In the genomic region with DNA sequence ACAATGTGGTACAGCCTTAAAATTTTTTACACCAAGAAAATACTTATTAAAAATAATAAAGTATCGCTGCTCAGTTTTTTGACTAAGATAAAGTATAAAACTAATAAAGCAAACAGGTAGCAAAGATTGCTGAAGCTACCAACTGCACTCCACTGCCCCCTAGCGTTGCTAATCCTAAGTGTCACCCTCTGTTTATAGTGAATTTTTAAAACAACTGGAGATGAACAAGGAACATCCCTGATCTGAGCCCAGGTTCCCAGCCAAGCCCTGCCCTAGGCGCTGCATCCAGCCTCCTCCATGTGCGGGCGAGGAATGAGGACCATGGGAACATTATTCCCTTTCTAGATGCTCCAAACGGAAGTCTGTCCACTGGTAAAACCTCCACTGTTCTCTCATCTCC, we compare ENCODE assay signal across 8 mouse cellular contexts. TPM values are rescaled to one million over a fixed set of nuclear protein-coding genes. Genes with fewer than 3 reads are reported as not detected.
DNase-seq lines count a peak whose midpoint lies in the region; ATAC-seq and TF ChIP-seq lines count a peak whose summit lies in the region.

No protein-coding gene starts in this region.

- TF ChIP-seq EP300 in stomach, postnatal 0 days (optimal IDR thresholded peaks at IDR 0.05): no peak

- 78% methylated on average over 6 of the region's 6 CpGs for WGBS in thymus, adult 2 months
- 62% methylated on average over 6 of the region's 6 CpGs for WGBS in stomach, postnatal 0 days

- no peak overlapping the region for H3K4me3 ChIP-seq in thymus, adult 2 months (ENCODE audit: control insufficient read depth, insufficient read depth, low read length)
- H3K4me3 ChIP-seq in stomach, postnatal 0 days (ENCODE audit: low read depth, low read length): no peak overlapping the region

- peak; percentile 29; the same call in 1 of the 2 replicates for TF ChIP-seq CTCF in thymus, adult 2 months (IDR thresholded peaks at IDR 0.05; ENCODE audit: borderline replicate concordance, control insufficient read depth, extremely low read depth, insufficient read depth, low read length, poor library complexity)
- peak; percentile 82 for TF ChIP-seq CTCF in stomach, postnatal 0 days (IDR thresholded peaks at IDR 0.05; ENCODE audit: low read depth)

- DNase-seq in gastrocnemius, adult 18-20 months (ENCODE audit: low spot score): peak; percentile 50
- DNase-seq in gastrocnemius, postnatal 25 days: no peak
- DNase-seq in thymus, adult 2 months: peak; percentile 50
- no peak for DNase-seq in thymus, adult 18-20 months
- DNase-seq in cerebellum, postnatal 25 days: peak; percentile 30 to 73
- DNase-seq in kidney, postnatal 10 days: peak; percentile 77
- DNase-seq in lung, postnatal 36 days: peak; percentile 81
- DNase-seq in stomach, postnatal 0 days (ENCODE audit: low spot score): peak; percentile 53

- no peaks in the 10 kb centered on the region for H3K9me3 ChIP-seq in stomach, postnatal 0 days (ENCODE audit: control insufficient read depth, low read length)

- no peak overlapping the region for H3K9ac ChIP-seq in stomach, postnatal 0 days (ENCODE audit: low read length)

- no peaks in the 10 kb centered on the region; the same call in 1 of the 2 replicates for H3K4me1 ChIP-seq in thymus, adult 2 months (replicated peaks; ENCODE audit: control insufficient read depth, insufficient read depth, low read length)
- no peaks in the 10 kb centered on the region for H3K4me1 ChIP-seq in stomach, postnatal 0 days (replicated peaks; ENCODE audit: control insufficient read depth, insufficient read depth)

- H3K27ac ChIP-seq in thymus, adult 2 months (ENCODE audit: control insufficient read depth, insufficient read depth, low read length): no peak overlapping the region
- H3K27ac ChIP-seq in stomach, postnatal 0 days (replicated peaks): no peak overlapping the region

- TF ChIP-seq POLR2A in thymus, adult 2 months (IDR thresholded peaks at IDR 0.05; ENCODE audit: control insufficient read depth, extremely low read depth, insufficient read depth, low read length, poor library complexity): no peak

- H3K4me2 ChIP-seq in stomach, postnatal 0 days (replicated peaks; ENCODE audit: low read depth): no peak overlapping the region

- no peaks in the 10 kb centered on the region for H3K27me3 ChIP-seq in thymus, adult 2 months (ENCODE audit: control insufficient read depth, insufficient read depth, low read length)
- no peaks in the 10 kb centered on the region for H3K27me3 ChIP-seq in stomach, postnatal 0 days (ENCODE audit: control insufficient read depth, insufficient read depth, low read length)

- peaks cover 68% of the 10 kb centered on the region for H3K36me3 ChIP-seq in thymus, adult 2 months (ENCODE audit: control insufficient read depth, insufficient read depth, low read length)
- peaks cover 10% of the 10 kb centered on the region for H3K36me3 ChIP-seq in stomach, postnatal 0 days (ENCODE audit: control insufficient read depth, insufficient read depth, low read length)

- ATAC-seq in stomach, postnatal 0 days (ENCODE audit: low FRiP score, low TSS enrichment): no peak

RNA-seq across cellular contexts. Expression of a gene that starts 19.2 kb away (rescaled TPM):
- 10 to 100 TPM; 58.8 to 65.0 TPM for total RNA-seq in gastrocnemius, adult 18-20 months (2021)
- total RNA-seq in gastrocnemius, postnatal 25 days (2021): 10 to 100 TPM; 62.1 to 62.8 TPM
- 56.9 and 59.7 TPM in 2 replicates for polyA plus RNA-seq in thymus, adult 2 months (2012; rRNA removed)
- polyA plus RNA-seq in stomach, postnatal 0 days (2015; fragmentation: Nextera tagmentation; extraction: Ambion mirVana): 138 and 143 TPM in 2 replicates

RNA-seq across cellular contexts. Expression of a gene that starts 37.9 kb away (rescaled TPM):
- under 1 TPM; 0.07 TPM for total RNA-seq in gastrocnemius, adult 18-20 months (2021)
- total RNA-seq in gastrocnemius, postnatal 25 days (2021): under 1 TPM in 1 of 2 experiments, not detected in 1; 0.24 TPM
- 0.05 and 0.09 TPM in 2 replicates for polyA plus RNA-seq in thymus, adult 2 months (2012; rRNA removed)
- polyA plus RNA-seq in stomach, postnatal 0 days (2015; fragmentation: Nextera tagmentation; extraction: Ambion mirVana): 0.06 and 0.27 TPM in 2 replicates

Comparison
In these comparisons a context has a peak if more than half of its experiments do, and no peak if none do; other contexts are left out.
1. DNase-seq: peak in gastrocnemius, adult 18-20 months (single experiment), thymus, adult 2 months (single experiment), cerebellum, postnatal 25 days (2 of 2), kidney, postnatal 10 days (single experiment), lung, postnatal 36 days (single experiment) and stomach, postnatal 0 days (single experiment); none in gastrocnemius, postnatal 25 days (single experiment) and thymus, adult 18-20 months (0 of 2).